Mouse (Mus musculus): ENCODE measurements at regions not wholly inside any gene's neighbourhood (a gene's known extent, or its start where the extent isn't known, plus 50 kb on each side); places are given as distances from the start of the nearest gene placed in this dataset.

- TF ChIP-seq CTCF (IDR thresholded peaks at IDR 0.05) (no peak), POLR2A (IDR thresholded peaks at IDR 0.05; ENCODE audit: insufficient read depth, low read depth, low read length) (no peak), EP300 (IDR thresholded peaks at IDR 0.05; ENCODE audit: insufficient read depth, low read depth, low read length) (no peak)
Measured at GRCm38 (mm10) chr1:90430480-90430879, 172.3 kb upstream of the Cops8 start.

All from heart, adult 2 months (tissue).